Mouse (Mus musculus) brain, embryonic 14.5 days (tissue): ENCODE results near the gene 1700022I11Rik.

ENCODE experiments used
- CTCF ChIP-seq: fragments of 200-500 bp; IDR thresholded peaks from 2 replicates; pipeline ENCODE4 v1.5.1; 2012; ENCODE audit warnings: inconsistent platforms, mild to moderate bottlenecking, moderate library complexity, borderline replicate concordance; ENCODE audit not compliant: insufficient read depth, insufficient read length; ENCODE audit errors: extremely low read depth
- POLR2A ChIP-seq: fragments of 200-500 bp; IDR thresholded peaks from 2 replicates; pipeline ENCODE4 v1.6.1; 2012; ENCODE audit warnings: mild to moderate bottlenecking, inconsistent platforms, borderline replicate concordance; ENCODE audit not compliant: poor library complexity, insufficient read depth, insufficient read length, severe bottlenecking; ENCODE audit errors: extremely low read depth

DNA sequence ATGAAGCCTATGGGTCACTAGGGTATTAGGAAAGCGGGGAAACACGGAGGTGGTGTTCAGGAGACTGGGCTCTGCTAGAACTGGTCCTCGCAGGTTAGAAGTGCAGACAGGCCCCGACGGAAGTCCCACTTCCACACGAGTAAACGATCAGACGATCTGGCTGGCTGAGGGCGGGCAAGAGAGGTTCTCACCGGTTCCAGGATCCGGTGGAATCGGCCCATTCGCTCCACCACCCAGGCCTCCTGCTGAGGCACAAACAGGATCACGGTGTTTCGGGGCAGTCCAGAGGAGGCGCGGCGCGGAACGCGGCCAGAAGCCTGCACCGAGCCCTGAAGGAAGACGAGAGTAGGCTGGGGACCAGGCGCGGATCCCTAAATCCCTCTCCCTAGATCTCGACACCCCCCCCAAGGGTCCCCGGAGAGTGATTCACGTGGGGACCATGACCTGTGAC lies 61.4 kb downstream of the 1700022I11Rik start:
- no peak for TF ChIP-seq POLR2A
- TF ChIP-seq CTCF, result no peak
